Mouse (Mus musculus) mature B cell (primary cell): ENCODE data around the gene Prkn.

Experiments used
- in situ Hi-C: fragments of 300-500 bp; cut with MboI; formaldehyde crosslinking; loops from 2 replicates; pipeline ENCODE4 v1.14.3; 2019

Gene Prkn

DNA sequence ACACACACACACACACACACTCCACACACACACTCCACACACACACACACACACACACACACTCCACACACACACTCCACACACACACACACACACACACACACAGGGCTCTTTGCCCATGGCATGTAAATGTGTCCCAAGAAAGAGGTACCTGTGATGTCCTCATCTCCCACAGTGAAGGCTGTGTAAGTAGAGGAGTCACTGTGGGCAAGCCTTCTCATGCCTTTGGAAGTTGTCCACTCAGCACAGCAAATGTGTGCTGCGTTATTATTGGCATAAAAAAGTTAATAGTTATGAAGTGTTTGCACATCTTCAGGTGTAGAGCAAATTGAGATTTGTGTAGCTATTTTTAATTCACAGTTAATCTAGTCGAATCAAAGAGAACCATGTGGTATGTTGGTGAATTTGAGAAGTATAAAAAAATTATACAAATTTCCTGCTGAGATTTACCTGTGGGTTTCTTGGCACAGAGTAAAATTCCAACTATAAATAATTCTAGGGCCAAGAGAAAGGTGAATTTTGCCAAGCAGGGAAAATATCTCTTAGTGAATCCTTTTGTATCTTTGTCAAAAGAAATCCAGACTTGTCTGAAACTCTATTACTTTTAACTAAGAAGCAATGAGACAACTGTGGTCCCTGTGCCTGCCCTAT is 562.2 kb downstream of the Prkn start:
- in situ Hi-C loops, result no loop called here

DNA sequence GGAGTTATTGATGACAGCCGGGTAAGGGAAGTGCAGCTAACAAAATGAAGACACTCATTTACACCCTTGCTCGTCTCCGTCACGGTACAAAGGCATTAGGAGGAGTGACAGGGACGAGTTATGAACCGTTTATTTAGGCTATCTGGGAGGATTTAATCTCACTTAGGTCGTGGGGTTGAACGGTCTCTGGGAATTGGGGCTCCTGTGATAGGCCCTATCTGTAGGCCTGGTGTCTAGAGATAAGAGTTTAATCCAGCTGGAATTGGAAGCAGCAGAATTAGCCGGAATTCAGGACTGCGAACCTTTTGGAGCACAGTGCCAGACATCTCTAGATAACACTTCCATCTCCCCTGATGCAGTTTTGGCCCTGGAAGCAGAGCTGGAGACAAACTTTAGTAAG is 571.2 kb downstream of the Prkn start:
- in situ Hi-C loops, result no loop called here

DNA sequence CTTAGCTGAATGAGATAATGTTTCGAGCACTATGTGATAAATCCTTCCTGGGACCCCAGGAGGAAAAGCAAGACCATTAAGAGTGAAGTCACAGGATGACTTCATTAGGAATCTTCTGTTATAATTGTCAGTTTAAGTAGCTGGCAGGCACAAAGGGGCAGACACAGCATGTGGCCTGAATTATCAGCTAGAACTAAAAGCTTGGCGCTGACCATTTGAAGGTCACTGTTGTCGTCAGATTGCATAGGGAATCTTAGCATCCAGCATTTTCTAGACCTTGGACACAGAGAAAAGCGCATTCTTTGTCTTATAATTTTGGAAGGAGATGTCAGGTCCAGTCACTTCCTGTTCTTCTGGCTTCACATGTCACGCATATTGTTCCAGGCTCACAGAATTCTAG is 573.5 kb downstream of the Prkn start:
- in situ Hi-C loops, result no loop called here

DNA sequence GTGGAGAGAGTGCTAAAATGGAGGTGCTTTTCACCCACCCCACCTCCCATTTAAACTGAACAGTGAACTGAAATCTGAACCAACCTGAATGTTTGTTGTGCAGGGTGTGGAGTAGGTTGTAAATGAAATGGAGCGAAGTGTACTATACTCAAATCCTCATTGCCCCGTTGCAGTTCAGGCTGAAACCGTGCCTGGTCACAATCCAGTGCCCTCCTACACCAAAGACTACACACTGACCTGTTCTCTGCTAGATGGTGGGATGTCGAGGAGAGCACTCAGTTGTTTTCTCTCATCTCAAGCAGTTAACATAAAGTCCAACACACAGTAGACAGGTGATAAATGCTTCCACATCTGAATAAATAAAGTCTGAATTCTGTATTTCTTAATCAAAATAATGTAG is 574.1 kb downstream of the Prkn start:
- in situ Hi-C loops, result no loop called here

DNA sequence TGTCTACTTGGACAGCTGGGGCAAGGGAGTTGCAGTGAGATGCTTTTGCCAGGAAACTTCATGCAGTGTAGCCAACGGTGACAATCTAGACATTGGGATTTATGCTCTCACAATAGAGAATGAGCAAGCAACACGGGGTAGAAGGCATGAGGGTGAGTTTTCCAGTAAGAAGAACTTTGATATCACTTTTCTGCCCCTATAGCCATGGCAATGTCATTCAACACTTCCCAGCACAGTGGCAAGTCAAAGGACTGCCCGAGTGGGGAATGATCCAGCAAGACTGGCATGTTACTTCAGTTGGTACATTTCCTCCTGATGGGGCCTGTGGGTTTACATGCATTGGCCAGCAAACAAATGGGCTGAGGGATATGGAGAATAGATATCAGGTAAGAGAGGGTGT is 577.0 kb downstream of the Prkn start:
- in situ Hi-C loops, result no loop called here

DNA sequence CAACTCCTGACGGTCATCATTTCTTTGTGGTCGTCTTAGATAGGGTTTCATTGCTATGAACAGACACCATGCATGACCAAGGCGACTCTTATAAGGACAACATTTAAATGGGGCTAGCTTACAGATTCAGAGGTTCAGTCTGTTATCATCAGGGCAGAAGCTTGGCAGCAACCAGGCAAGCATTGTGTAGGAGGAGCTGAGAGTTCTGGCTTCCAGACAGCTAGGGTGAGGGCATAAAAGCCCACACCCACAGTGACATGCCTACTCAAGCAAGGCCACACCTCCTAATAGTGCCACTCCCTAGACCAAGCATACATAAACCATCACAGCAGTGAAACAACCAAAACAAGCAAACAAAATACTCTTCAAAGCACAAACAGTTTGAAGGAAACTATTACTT is 579.3 kb downstream of the Prkn start:
- in situ Hi-C loops, result no loop called here

DNA sequence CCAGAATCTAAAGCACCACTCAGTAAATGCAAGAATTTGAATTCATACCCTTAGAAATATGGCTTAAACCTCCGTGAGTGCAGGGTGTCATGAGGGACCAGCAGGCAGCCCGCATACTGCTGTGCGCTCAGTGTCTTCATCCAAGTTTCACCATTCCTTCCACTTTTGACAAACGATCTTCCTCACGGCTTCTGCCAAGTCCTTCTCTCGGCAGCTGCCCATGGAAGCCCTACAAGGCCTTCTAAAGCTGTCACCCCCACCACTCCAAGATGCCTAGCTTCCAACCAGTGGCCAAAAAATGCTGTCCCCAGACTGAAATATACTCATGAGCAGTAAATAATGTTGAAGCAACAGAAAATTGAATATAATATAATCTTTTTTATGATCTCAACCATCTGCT is 580.7 kb downstream of the Prkn start:
- in situ Hi-C loops, result no loop called here

DNA sequence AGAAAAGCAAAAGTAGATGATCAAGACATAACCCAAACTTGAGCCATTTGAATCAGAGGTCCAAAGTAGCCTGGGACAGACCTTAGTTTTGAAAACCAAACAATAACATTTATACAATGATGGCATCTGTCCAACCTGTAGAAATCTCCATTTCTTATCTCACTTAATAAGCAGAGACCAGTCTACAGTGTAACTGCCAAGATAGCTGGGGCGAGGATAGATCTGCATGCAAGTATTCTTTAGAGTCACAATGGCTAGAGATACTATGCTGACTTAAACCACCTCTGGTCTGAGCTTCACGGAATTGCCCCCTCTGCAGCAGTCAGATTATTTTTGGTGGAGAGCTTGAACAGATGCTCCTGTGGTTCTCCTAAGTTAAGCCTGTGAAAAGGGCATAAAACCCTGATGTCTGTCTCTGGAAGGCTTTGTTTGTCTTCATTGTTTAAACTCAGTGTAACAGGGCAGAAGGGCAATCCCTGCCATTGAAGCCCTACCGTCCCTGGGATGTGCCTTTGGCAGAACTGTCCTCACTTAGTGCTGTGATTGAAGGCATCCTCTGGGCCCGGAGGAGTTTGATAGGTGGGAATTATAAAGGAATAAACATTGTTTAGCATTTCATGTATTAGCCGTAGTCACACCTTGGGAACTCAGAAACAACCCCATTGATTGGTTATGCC is 581.2 kb downstream of the Prkn start:
- in situ Hi-C loops, result no loop called here

DNA sequence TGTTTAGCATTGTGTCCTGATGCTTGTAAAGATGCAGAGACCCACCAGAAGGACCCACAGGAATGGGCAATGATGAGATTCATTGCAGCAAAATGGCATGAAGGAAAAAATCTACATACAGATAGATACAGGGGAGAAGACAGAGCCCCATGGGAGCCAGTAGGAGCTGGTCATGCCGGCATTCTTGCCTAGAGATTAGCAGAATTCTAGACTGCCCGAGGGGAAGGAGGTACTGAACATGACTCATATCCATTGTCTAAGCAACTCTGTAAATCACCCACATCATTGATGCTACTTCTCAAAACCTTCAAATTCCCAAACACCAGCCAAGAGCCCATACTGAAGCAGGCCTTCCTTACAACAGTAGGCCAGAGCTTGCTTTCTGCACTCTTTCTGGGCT is 591.1 kb downstream of the Prkn start:
- in situ Hi-C loops, result no loop called here

DNA sequence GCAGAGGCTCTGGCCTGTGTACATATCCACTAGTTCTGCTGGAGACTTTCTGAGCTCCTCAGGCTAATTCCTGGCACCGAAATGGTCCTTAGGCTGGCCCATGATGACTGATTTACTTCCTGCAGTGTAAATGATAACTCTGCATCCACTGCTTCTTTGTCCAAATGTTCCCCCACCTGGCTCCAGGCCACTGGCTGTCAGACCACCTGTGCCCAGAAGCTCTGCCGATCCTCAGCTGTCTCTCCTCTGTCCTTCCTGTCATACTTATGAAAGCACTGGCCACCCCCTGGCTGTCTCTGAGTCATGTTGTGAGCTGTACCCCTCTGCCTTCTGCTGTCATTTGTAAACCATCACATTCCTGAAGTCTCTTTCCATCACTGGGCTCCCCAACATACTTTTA is 592.4 kb downstream of the Prkn start:
- in situ Hi-C loops, result no loop called here

DNA sequence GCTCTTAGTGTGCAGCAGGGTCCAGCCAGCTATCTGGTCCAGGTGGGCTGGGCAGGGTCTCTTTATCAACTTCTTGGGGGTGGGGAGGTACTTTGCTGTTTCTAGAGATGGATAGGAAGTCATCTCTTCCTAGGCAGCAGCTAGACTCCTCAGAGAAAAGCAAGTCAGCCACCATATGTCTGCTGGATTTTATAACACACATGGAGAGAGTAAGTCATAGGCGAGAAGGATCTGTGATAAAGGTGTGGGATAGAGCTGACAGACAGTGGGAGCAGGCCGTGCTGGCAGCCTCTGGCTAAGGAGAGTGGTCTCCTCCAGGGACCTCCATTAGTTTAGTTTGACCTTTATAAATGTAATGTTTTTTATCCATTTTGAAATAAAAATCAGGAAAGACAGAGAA is 622.5 kb downstream of the Prkn start:
- in situ Hi-C loops, result no loop called here

DNA sequence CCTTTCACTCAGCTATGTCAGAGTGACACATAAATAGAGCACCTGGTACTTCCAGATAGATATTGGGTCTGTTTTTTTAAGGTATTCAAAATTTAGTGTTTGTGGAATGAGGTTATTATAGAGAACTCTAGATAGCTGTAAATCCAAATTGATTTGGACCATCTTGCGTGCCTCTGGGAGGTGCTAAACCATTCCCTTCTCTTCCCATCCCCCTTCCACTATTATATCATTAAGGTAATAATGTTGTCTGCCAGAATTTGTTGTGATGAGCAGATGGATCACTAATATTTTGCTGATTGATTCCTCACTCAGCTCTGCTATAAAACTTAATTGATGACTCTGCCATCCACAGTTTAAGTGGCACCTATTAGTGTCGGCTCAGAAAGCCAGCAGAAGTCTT is 625.9 kb downstream of the Prkn start:
- in situ Hi-C loops, result no loop called here

DNA sequence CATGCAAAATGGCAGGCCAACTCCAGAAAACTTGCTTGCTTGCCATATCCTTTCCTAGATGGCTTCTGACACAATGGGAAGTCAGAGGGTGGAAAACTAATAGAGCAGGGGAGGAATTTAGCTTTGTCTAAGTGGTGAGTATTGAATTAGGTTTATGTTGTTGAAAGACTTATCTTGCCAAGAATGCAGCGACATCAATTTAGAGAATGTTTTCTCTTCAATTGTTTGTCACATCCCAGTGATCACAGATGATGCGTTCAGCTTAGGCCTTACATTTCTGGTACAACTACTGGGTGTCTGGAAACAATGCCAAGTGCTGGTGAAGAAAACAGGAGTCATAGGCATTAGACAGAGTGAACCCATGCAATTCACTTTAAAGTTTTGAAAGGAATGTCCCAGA is 628.4 kb downstream of the Prkn start:
- in situ Hi-C loops, result no loop called here

DNA sequence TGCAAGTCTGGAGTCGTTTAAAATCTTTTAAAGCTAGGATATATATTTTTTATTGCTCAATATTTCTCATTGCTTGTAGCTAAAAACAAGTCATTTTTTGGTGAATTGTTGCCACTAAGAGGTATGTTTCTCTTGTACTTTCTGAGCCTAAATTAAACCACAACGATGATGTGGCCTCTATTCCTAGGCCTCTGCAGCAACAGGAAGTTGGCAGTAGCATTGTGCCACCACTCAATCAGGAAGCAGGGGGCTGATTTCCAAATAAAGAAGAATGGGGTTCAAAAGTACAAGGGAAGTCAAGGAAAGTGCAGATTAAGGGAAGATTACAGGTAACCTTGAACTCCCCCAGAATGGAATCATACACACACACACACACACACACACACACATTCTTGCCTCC is 642.8 kb downstream of the Prkn start:
- in situ Hi-C loops, result no loop called here

DNA sequence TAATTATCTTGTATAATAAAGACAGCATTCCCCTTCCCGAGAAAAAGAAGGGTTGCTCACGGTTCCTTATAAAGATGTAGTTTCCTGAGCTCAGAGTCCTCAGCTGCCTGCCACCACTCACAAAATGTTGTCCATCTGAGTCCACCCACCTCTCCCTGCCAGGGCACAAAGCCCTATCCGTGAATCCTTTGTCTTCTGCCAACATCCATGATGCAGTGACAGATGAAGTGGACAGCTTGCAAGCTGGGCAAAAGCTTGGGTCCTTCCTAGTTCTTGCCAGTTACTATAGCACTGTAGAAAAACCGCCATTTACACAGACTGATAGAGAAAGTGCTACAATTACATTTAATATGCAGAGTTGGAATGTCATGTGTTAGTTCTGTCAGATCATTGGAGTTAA is 649.9 kb downstream of the Prkn start:
- in situ Hi-C loops, result no loop called here

DNA sequence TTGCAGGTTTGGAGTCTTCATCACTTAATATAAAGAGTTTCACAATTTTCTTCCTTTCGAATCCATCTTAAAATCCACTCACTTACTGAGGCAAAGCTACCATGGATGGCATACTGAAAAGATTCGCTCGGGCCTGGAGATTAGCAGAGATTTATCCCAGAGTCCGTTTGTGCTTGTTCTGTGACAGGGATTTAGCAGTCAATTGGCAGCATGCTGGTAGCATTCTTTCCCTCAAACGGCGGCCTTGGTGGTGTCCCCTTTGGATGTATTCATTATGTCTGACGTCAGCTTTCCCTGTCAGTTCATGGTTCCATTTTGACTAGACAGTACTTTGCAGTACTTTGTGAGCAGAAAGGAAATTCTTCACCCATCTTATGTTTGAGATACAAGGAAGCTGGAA is 662.4 kb downstream of the Prkn start:
- in situ Hi-C loops, result no loop called here

DNA sequence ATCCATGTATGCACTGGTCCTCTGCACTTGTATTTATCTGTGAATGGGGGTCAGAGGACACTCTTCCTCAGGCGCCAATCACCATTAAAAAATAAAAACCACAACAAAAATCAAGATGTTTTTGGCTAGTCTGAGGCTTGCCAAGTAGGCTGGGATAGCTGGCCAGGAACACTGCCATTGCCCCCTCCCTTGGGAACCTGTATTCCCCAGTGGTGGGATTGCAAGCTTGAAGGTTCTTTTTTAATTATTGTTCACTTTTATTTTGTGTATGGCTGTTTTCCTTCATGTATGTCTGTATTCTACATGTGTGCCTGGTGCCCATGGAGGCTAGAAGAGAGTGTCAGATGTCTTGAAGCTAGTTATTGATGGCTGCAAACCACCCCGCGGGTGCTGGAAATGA is 664.3 kb downstream of the Prkn start:
- in situ Hi-C loops, result no loop called here

DNA sequence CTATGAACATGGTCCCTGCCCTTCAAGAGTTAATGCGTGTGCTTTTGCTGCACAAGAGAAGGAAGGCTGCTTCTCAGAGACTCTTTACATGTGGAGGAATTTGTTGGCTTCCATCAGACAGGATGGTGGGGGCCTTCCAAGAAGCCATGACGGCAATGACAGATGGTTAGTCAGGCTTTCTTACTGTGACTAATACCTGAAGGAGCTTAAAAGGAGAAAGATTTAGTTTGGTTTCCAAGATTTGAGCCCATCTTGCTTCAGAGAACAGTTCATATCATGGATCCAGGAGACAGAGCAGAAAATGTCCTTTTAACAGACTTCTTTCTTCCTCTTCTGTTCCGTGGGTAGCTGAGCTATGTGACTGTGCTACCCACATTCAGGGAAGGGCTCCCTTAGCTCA is 666.9 kb downstream of the Prkn start:
- in situ Hi-C loops, result no loop called here

DNA sequence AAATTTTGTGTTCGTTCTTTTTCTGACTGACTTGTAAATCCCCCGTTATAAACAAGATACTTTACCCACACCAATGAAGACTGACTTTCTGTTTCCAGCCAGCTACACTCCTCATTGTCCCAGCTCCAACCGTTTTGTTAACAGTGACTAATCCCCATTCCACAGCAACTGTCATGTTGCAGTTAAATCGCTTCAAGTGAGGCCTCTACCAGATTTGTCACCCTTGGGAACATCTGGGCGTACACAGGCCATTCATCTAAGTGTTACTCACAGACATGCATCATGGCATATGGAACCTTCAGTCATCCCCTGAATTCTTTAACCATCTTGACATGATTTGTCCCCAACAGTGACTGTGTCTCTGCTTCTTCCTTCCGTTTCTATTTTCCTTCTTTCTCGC is 669.9 kb downstream of the Prkn start:
- in situ Hi-C loops, result no loop called here

DNA sequence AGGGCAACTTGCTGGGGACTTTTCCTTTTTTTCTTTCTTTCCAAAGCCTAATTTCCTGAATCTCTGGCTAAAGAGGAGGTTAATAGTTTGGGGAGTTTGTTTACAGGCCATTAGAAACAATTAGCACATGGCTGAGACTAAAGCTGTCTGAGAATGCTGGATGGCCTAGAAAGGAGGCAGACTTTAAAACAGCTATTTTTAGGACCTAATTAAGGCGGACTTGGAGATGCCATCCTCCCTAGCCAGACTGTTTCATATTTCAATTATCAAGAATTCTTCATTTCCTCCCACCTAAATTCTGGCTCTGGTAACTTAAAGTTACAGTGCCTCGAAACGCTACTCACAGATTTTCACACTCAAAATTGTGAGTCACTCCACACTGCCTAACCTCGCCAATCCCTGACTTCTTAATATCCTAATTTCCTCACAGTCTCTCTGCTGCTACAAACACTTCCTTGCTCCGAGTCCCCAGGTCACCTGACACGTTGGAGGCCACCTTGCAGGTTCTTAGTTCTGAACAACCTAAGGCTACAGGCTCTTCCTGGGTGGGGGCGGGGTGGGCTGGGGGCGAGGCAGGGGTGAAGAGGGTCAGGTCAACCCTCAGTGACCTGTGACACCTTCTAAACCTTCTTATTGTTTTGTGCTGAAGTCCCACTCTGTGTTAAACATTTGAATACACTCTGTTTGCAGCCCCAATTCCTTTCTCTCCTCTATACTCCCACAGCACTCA is 674.0 kb downstream of the Prkn start:
- in situ Hi-C loops, result no loop called here

DNA sequence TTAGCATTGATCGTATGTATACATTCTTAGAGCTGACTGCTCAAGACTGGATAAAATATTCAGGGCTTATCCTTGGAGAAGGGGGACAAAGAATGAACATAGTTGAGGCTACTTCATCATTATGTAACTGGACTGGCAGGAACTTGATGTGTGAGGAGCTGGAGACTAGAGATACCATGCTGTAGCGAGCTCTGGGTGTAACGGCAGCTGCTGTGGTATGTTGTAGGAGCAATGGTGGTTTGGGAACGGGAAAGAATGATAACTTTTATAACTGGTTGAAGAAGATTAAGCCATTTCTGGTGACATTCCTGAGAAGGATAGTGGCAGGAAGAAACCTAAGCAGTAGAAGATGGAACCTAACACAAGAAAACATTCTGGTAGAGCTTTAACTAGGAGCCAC is 675.4 kb downstream of the Prkn start:
- in situ Hi-C loops, result no loop called here

DNA sequence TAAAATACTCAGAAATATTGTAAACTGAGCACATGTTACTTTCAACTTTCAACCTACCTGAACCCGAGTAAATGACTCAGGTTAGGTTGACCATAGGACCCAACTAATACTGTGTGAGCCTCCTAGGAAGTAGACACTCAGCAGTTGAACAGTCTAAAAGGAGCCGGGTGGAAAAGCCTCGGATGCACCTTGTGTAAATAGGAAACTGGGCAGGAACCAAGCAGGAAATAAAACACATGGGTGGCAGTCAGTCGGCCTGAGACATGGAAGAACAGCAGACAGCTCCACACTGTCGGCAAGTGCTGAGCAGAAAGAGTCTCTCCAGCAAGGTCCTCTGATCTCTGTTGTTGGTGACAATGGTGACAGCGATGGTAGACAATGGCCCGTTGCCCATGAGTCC is 676.0 kb downstream of the Prkn start:
- in situ Hi-C loops, result no loop called here

DNA sequence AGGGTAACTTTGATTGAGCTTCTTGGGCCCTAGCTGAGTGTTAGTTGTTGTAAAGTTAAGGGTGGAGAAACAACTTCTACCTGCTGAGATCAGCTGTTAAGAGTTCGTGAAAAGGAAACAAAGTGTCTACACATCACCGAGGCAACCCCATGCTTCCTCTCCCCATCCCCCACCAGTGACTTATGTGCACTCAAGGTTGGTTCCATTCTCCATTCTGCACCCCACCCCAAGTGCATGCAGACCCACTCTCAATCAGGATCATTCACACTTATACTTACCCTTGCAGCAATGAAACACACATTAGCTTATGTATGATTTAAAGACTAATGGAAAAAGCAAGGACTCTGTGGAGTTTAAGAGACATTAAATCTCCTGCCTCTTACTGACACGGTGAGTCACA is 691.9 kb downstream of the Prkn start:
- in situ Hi-C loops, result no loop called here

DNA sequence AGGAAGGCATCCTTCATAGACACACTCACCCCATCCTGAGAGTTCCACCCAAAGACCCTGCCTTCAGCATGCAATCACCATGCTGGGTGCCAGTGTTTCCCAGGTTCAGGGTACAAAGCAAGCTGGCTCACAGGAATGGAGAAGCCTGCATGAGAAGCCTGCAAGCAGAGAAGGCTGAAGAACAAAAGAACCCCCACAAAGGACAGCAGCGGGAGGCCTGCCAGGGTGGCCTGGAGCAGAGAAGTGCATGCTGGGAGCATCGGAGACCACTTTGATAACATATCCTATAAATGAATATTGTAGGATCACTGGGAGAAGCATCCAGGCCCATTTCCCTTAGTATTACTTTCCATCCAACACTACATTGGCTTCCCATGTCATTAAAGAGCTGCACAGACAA is 692.6 kb downstream of the Prkn start:
- in situ Hi-C loops, result no loop called here
